Mouse (Mus musculus) heart, embryonic 14.5 days (tissue): ENCODE measurements at regions not wholly inside any gene's neighbourhood (a gene's known extent, or its start where the extent isn't known, plus 50 kb on each side); places are given as distances from the start of the nearest gene placed in this dataset.

Experiments
- ATAC-seq: fragments of 200-750 bp; cut with Nextera tagmentation; 2 replicates; pipeline ENCODE4 v1.8.0; 2017; ENCODE audit warnings: low read depth, moderate TSS enrichment; ENCODE audit not compliant: insufficient number of reproducible peaks, insufficient read depth, low FRiP score
- H3K27ac ChIP-seq, 2 experiments: fragments of 200-500 bp in 1 of 2; fragments of 300-500 bp in 1 of 2; sonication (generic) in 1 of 2; replicated peaks in 1 of 2; 2 replicates each; pipeline ENCODE4 v1.5.1; 2012 to 2014; ENCODE audit warnings: low read depth in 2 of 2, low read length in 2 of 2, control low read depth in 1 of 2, mild to moderate bottlenecking in 1 of 2, mixed read lengths in 1 of 2; ENCODE audit not compliant: control insufficient read depth in 1 of 2, insufficient read depth in 1 of 2
- H3K27me3 ChIP-seq: fragments of 300-500 bp; sonication (generic); 2 replicates; pipeline ENCODE4 v1.6.1; 2014; ENCODE audit warnings: mild to moderate bottlenecking, low read length, control low read depth; ENCODE audit not compliant: control insufficient read depth, insufficient read depth
- H3K36me3 ChIP-seq: fragments of 300-500 bp; sonication (generic); 2 replicates; pipeline ENCODE4 v1.6.1; 2014; ENCODE audit warnings: mild to moderate bottlenecking, control low read depth, low read length, mixed read lengths; ENCODE audit not compliant: control insufficient read depth, insufficient read depth
- H3K4me1 ChIP-seq, 2 experiments: fragments of 200-500 bp in 1 of 2; fragments of 300-500 bp in 1 of 2; sonication (generic) in 1 of 2; 2 replicates each; pipeline ENCODE4 v1.6.1; 2012 to 2014; ENCODE audit warnings: low read length in 2 of 2, control low read depth in 1 of 2, mixed read lengths in 1 of 2; ENCODE audit not compliant: control insufficient read depth in 2 of 2, insufficient read depth in 2 of 2
- H3K4me2 ChIP-seq: fragments of 300-500 bp; sonication (generic); 2 replicates; pipeline ENCODE4 v1.6.1; 2014; ENCODE audit warnings: mild to moderate bottlenecking, low read length
- H3K4me3 ChIP-seq, 2 experiments: fragments of 200-500 bp in 1 of 2; fragments of 300-500 bp in 1 of 2; sonication (generic) in 1 of 2; 2 replicates each; pipeline ENCODE4 v1.5.1; 2012 to 2014; ENCODE audit warnings: low read length in 2 of 2, mild to moderate bottlenecking in 2 of 2, control low read depth in 1 of 2, low read depth in 1 of 2, moderate library complexity in 1 of 2; ENCODE audit not compliant: control insufficient read depth in 1 of 2, insufficient read depth in 1 of 2
- H3K9ac ChIP-seq: fragments of 300-500 bp; sonication (generic); 2 replicates; pipeline ENCODE4 v1.6.1; 2014; ENCODE audit warnings: mild to moderate bottlenecking, low read length
- H3K9me3 ChIP-seq: fragments of 300-500 bp; sonication (generic); 2 replicates; pipeline ENCODE4 v1.6.1; 2016; ENCODE audit warnings: low read length, control low read depth; ENCODE audit not compliant: control insufficient read depth
- WGBS: fragments of 180-500 bp; shearing (Covaris S2); extraction: QIAGEN DNeasy Blood & Tissue Kit; methylation state at CpG from one replicate; pipeline ENCODE4 v1.1.7; 2014; 5-methylcytosine and 5-hydroxymethylcytosine counted together

GRCm38 (mm10) chr3:140874070-140874895 lies 337.9 kb downstream of the Pdha2 start:
- H3K27me3 ChIP-seq: no peaks in the 10 kb centered on the region
- H3K4me3 ChIP-seq: no peak overlapping the region
- no peak for ATAC-seq
- no peak overlapping the region for H3K4me2 ChIP-seq
- 77% methylated on average over 9 of the region's 9 CpGs for WGBS
- H3K9me3 ChIP-seq: no peaks in the 10 kb centered on the region
- H3K27ac ChIP-seq: no peak overlapping the region
- H3K9ac ChIP-seq: no peak overlapping the region
- no peaks in the 10 kb centered on the region for H3K4me1 ChIP-seq
- no peaks in the 10 kb centered on the region for H3K36me3 ChIP-seq

GRCm38 (mm10) chr3:140872511-140872910 lies 339.6 kb downstream of the Pdha2 start:
- H3K9me3 ChIP-seq: no peaks in the 10 kb centered on the region
- ATAC-seq: no peak
- WGBS: 57% methylated on average over 1 of the region's 1 CpGs

GRCm38 (mm10) chr3:140871261-140871660 lies 340.9 kb downstream of the Pdha2 start:
- H3K4me1 ChIP-seq: no peaks in the 10 kb centered on the region

More at GRCm38 (mm10) chr3:140872511-140872910, 339.6 kb downstream of the Pdha2 start:
- Histone ChIP-seq H3K27ac (no peak overlapping the region), H3K27me3 (no peaks in the 10 kb centered on the region), H3K4me2 (no peak overlapping the region), H3K4me1 (no peaks in the 10 kb centered on the region), H3K4me3 (no peak overlapping the region), H3K36me3 (no peaks in the 10 kb centered on the region), H3K9ac (no peak overlapping the region)

GRCm38 (mm10) chr3:140840197-140840596 lies 372.0 kb downstream of the Pdha2 start:
- H3K4me3 ChIP-seq: no peak overlapping the region
- no peak for ATAC-seq
- H3K36me3 ChIP-seq: no peaks in the 10 kb centered on the region
- H3K4me1 ChIP-seq: no peaks in the 10 kb centered on the region
- H3K9me3 ChIP-seq: no peaks in the 10 kb centered on the region
- no peak overlapping the region for H3K4me2 ChIP-seq
- H3K27me3 ChIP-seq: no peaks in the 10 kb centered on the region
- H3K9ac ChIP-seq: no peak overlapping the region
- 53% methylated on average over 2 of the region's 2 CpGs for WGBS
- no peak overlapping the region for H3K27ac ChIP-seq

More at GRCm38 (mm10) chr3:140871261-140871660, 340.9 kb downstream of the Pdha2 start:
- H3K9ac ChIP-seq: no peak overlapping the region
- no peak overlapping the region for H3K4me2 ChIP-seq
- no peak overlapping the region for H3K27ac ChIP-seq
- H3K27me3 ChIP-seq: no peaks in the 10 kb centered on the region
- no peaks in the 10 kb centered on the region for H3K36me3 ChIP-seq
- H3K4me3 ChIP-seq: no peak overlapping the region
- no peak for ATAC-seq
- 84% methylated on average over 2 of the region's 2 CpGs for WGBS
- no peaks in the 10 kb centered on the region for H3K9me3 ChIP-seq

GRCm38 (mm10) chr3:140837976-140838581 lies 374.1 kb downstream of the Pdha2 start:
- Histone ChIP-seq H3K27ac (no peak overlapping the region), H3K9ac (no peak overlapping the region), H3K4me1 (no peaks in the 10 kb centered on the region), H3K4me2 (no peak overlapping the region), H3K9me3 (no peaks in the 10 kb centered on the region), H3K4me3 (no peak overlapping the region), H3K36me3 (no peaks in the 10 kb centered on the region), H3K27me3 (no peaks in the 10 kb centered on the region)
- WGBS: 77% methylated on average over 2 of the region's 2 CpGs
- no peak for ATAC-seq

- no peak for ATAC-seq
- Histone ChIP-seq H3K9ac (no peak overlapping the region), H3K4me1 (no peaks in the 10 kb centered on the region), H3K27ac (no peak overlapping the region), H3K27me3 (no peaks in the 10 kb centered on the region), H3K4me3 (no peak overlapping the region), H3K9me3 (no peaks in the 10 kb centered on the region), H3K4me2 (no peak overlapping the region), H3K36me3 (no peaks in the 10 kb centered on the region)
Measured at GRCm38 (mm10) chr3:140821266-140821665, 390.9 kb downstream of the Pdha2 start.

GRCm38 (mm10) chr3:140805586-140805985 lies 406.6 kb downstream of the Pdha2 start:
- H3K9me3 ChIP-seq: peaks cover 3% of the 10 kb centered on the region; the same call in 1 of the 2 replicates
- WGBS: 92% methylated on average over 2 of the region's 2 CpGs
- ATAC-seq: no peak
- no peaks in the 10 kb centered on the region for H3K27me3 ChIP-seq
- no peaks in the 10 kb centered on the region for H3K36me3 ChIP-seq
- H3K27ac ChIP-seq: no peak overlapping the region
- H3K9ac ChIP-seq: no peak overlapping the region
- no peak overlapping the region for H3K4me3 ChIP-seq
- H3K4me1 ChIP-seq: no peaks in the 10 kb centered on the region
- H3K4me2 ChIP-seq: no peak overlapping the region
